Mouse (Mus musculus) liver, embryonic 14.5 days (tissue): Measurements from ENCODE around the gene Clcnka. TPM values are rescaled to one million over a fixed set of nuclear protein-coding genes. Genes with fewer than 3 reads are reported as not detected.

Experiments used
- ATAC-seq: fragments of 200-750 bp; cut with Nextera tagmentation; 2 replicates; pipeline ENCODE4 v1.8.0; 2017; ENCODE audit warnings: moderate number of reproducible peaks, mild to moderate bottlenecking, moderate library complexity; ENCODE audit not compliant: insufficient read depth
- DNase-seq, 3 experiments: peaks; one replicate each; pipeline ENCODE4 v3.0.0-alpha.2; 2012 to 2013; ENCODE audit warnings: low read depth in 3 of 3, low spot score in 3 of 3
- H3K27ac ChIP-seq: fragments of 300-500 bp; sonication (generic); 2 replicates; pipeline ENCODE4 v1.5.1; 2014; ENCODE audit warnings: moderate library complexity, mild to moderate bottlenecking, control low read depth, inconsistent platforms
- H3K27me3 ChIP-seq: fragments of 300-500 bp; sonication (generic); 2 replicates; pipeline ENCODE4 v1.6.1; 2014; ENCODE audit warnings: mild to moderate bottlenecking, low read length, moderate library complexity; ENCODE audit not compliant: control insufficient read depth, insufficient read depth
- H3K36me3 ChIP-seq: fragments of 300-500 bp; sonication (generic); replicated peaks from 2 replicates; pipeline ENCODE4 v1.6.1; 2014; ENCODE audit warnings: low read depth; ENCODE audit not compliant: control insufficient read depth, insufficient read depth
- H3K4me1 ChIP-seq, 2 experiments: fragments of 200-500 bp in 1 of 2; fragments of 300-500 bp in 1 of 2; sonication (generic) in 1 of 2; replicated peaks; 2 replicates each; pipeline ENCODE4 v1.6.1; 2012 to 2014; ENCODE audit warnings: antibody characterized with exemption in 1 of 2, inconsistent platforms in 1 of 2, low read length in 1 of 2; ENCODE audit not compliant: control insufficient read depth in 2 of 2, insufficient read depth in 2 of 2
- H3K4me2 ChIP-seq: fragments of 300-500 bp; sonication (generic); 2 replicates; pipeline ENCODE4 v1.6.1; 2014; ENCODE audit warnings: low read depth, mild to moderate bottlenecking, control low read depth, moderate library complexity
- H3K4me3 ChIP-seq, 2 experiments: fragments of 200-500 bp in 1 of 2; fragments of 300-500 bp in 1 of 2; sonication (generic) in 1 of 2; 2 replicates each; pipeline ENCODE4 v1.5.1; 2012 to 2014; ENCODE audit warnings: low read depth in 2 of 2, low read length in 2 of 2, mild to moderate bottlenecking in 2 of 2, control low read depth in 1 of 2, inconsistent platforms in 1 of 2, moderate library complexity in 1 of 2; ENCODE audit not compliant: insufficient read depth in 1 of 2
- H3K9ac ChIP-seq: fragments of 300-500 bp; sonication (generic); replicated peaks from 2 replicates; pipeline ENCODE4 v1.6.1; 2014; ENCODE audit warnings: mild to moderate bottlenecking, control low read depth, moderate library complexity
- H3K9me3 ChIP-seq: fragments of 300-500 bp; sonication (generic); 2 replicates; pipeline ENCODE4 v1.6.1; 2016; ENCODE audit warnings: low read length, mixed read lengths; ENCODE audit not compliant: control insufficient read depth
- CTCF ChIP-seq: IDR thresholded peaks from 2 replicates; pipeline ENCODE4 v1.5.1; 2016; ENCODE audit warnings: antibody characterized with exemption, low read depth, control low read depth
- EP300 ChIP-seq: IDR thresholded peaks from 2 replicates; pipeline ENCODE4 v1.6.1; 2016; ENCODE audit warnings: antibody characterized with exemption, low read depth
- WGBS: fragments of 180-500 bp; shearing (Covaris S2); extraction: QIAGEN DNeasy Blood & Tissue Kit; methylation state at CpG from one replicate; pipeline ENCODE4 v1.1.7; 2014; ENCODE audit not compliant: insufficient replicate concordance; 5-methylcytosine and 5-hydroxymethylcytosine counted together
- polyA plus RNA-seq, 2 experiments: library from polyadenylated mRNA; depleted of rRNA in 1 of 2; stranded (reverse) in 1 of 2; unstranded in 1 of 2; fragments of >200 nt; fragmentation: Nextera tagmentation in 1 of 2; extraction: Ambion mirVana in 1 of 2; gene quantifications; 2 replicates each; pipeline versions ENCODE4 v1.2.1 to v1.2.3; 2012 to 2014

The Clcnka gene
- polyA plus RNA-seq, 2 experiments, result not detected

- Histone ChIP-seq H3K27ac (no peak overlapping the region), H3K9ac (no peak overlapping the region), H3K36me3 (no peaks in the 10 kb centered on the region), H3K4me3 (no peak overlapping the region), H3K4me2 (no peak overlapping the region), H3K9me3 (no peaks in the 10 kb centered on the region), H3K4me1 (no peaks in the 10 kb centered on the region), H3K27me3 (peaks cover 4% of the 10 kb centered on the region)
- TF ChIP-seq CTCF, result no peak
- TF ChIP-seq EP300, result no peak
- 60% methylated on average over 5 of the region's 5 CpGs for WGBS
- ATAC-seq (no peak), DNase-seq (no peak)
Observed at GRCm38 (mm10) chr4:141422841-141423240, 24.3 kb upstream of the Clcnka start.

DNA sequence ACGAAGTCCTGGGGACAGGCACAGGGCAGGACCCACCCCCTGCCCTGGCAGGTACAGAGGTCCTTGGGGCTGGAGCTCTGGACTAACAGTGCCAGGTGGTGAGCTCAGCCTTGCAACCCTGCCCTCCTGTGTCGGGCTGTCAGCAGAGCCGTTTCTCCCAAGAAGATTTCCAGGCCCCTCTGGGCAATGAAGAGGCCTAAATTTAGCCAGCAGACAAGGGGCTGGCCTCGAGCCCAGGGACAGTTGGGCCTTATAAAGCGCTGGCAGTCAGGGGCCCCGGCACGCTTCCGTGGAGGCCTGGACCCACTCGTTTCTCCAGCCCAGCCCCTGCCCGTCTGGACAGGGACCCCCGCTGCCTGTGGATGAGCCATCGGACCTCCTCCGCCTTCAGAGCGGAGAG is 22.9 kb upstream of the Clcnka start:
- Histone ChIP-seq H3K4me1 (no peaks in the 10 kb centered on the region), H3K36me3 (no peaks in the 10 kb centered on the region), H3K27me3 (peaks cover 4% of the 10 kb centered on the region), H3K4me2 (no peak overlapping the region), H3K9ac (no peak overlapping the region), H3K4me3 (no peak overlapping the region), H3K27ac (no peak overlapping the region), H3K9me3 (no peaks in the 10 kb centered on the region)
- no peak for TF ChIP-seq EP300
- DNase-seq, result no peak
- ATAC-seq, result no peak
- 62% methylated on average over 14 of the region's 14 CpGs for WGBS

- H3K4me1 ChIP-seq, result no peaks in the 10 kb centered on the region
- DNase-seq (no peak), ATAC-seq (no peak)
- 32% methylated on average over 9 of the region's 9 CpGs for WGBS
- peaks cover 3% of the 10 kb centered on the region for H3K27me3 ChIP-seq
- TF ChIP-seq CTCF (no peak), EP300 (no peak)
- H3K27ac ChIP-seq, result no peak overlapping the region
- no peak overlapping the region for H3K9ac ChIP-seq
- H3K4me3 ChIP-seq, result no peak overlapping the region
- H3K36me3 ChIP-seq, result no peaks in the 10 kb centered on the region
- H3K9me3 ChIP-seq, result no peaks in the 10 kb centered on the region
- H3K4me2 ChIP-seq, result no peak overlapping the region
Observed at GRCm38 (mm10) chr4:141420886-141421285, 22.4 kb upstream of the Clcnka start.

GRCm38 (mm10) chr4:141420192-141420829 is 21.8 kb upstream of the Clcnka start, which contains the start of gene Hspb7:
TSS of gene Hspb7 (plus strand) at chr4:141420779.
- Histone ChIP-seq H3K27me3 (no peaks in the 10 kb centered on the region; the same call in 1 of the 2 replicates), H3K4me3 (no peak within 1 kb of the TSS), H3K9ac (no peak within 1 kb of the TSS), H3K36me3 (no peaks in the 10 kb centered on the region), H3K27ac (no peak within 1 kb of the TSS), H3K9me3 (no peaks in the 10 kb centered on the region), H3K4me2 (no peak within 1 kb of the TSS), H3K4me1 (no peaks in the 10 kb centered on the region)
- ATAC-seq, result no peak
- no peak for DNase-seq
- whole genome bisulfite sequencing, result 39% methylated on average over 9 of the region's 9 CpGs
- TF ChIP-seq EP300 (no peak), CTCF (no peak)

GRCm38 (mm10) chr4:141419398-141420191 is 21.1 kb upstream of the Clcnka start:
- no peaks in the 10 kb centered on the region for H3K27me3 ChIP-seq
- peak in 1 of 3 experiments; percentile 24 for DNase-seq
- H3K27ac ChIP-seq, result no peak overlapping the region
- H3K9me3 ChIP-seq, result no peaks in the 10 kb centered on the region
- H3K9ac ChIP-seq, result no peak overlapping the region
- no peak for ATAC-seq
- H3K4me3 ChIP-seq, result no peak overlapping the region
- no peaks in the 10 kb centered on the region for H3K36me3 ChIP-seq
- no peak overlapping the region for H3K4me2 ChIP-seq
- no peaks in the 10 kb centered on the region for H3K4me1 ChIP-seq
- no peak for TF ChIP-seq EP300
- TF ChIP-seq CTCF, result no peak
- WGBS, result 12% methylated on average over 27 of the region's 27 CpGs
